Mouse (Mus musculus) liver, postnatal 0 days (tissue): ENCODE results near the gene Dynlrb1.

Source experiments
- CTCF ChIP-seq: sonication (generic); IDR thresholded peaks from 2 replicates; pipeline ENCODE4 v1.5.1; 2016; ENCODE audit warnings: antibody characterized with exemption, low read depth
- EP300 ChIP-seq: IDR thresholded peaks from 2 replicates; pipeline ENCODE4 v1.6.1; 2016; ENCODE audit warnings: antibody characterized with exemption, low read depth, mild to moderate bottlenecking

DNA sequence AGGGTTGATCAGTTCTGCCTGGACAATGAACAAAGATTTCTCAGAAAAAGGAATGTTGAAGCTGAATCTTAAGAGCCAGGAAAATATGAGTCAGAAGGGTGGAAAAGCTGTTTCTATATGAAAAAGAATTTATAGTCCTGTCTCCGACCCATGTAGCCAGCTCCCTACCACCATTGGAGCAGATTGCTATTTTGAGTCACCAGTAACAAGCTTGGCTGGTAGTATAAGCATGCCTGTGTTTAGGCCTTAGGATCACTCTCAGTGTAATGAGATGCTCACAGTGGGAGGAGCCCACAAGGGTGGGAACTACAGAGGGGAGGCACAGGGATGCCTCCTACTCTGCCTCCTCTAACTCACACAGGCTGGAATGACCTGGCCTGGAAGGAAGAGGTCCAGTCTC lies 11.9 kb downstream of the Dynlrb1 start:
- TF ChIP-seq EP300 (no peak), CTCF (no peak)
